Mouse (Mus musculus) ZHBTc4 (cell line): ENCODE measurements at regions not wholly inside any gene's neighbourhood (a gene's known extent, or its start where the extent isn't known, plus 50 kb on each side); places are given as distances from the start of the nearest gene placed in this dataset.
A peak's percentile ranks its signal among the peaks of the same experiment; 100 is the strongest.

ENCODE experiments used
- DNase-seq: peaks from one replicate; pipeline ENCODE4 v3.0.0-alpha.2; 2011; ENCODE audit warnings: low read depth, low spot score

DNA sequence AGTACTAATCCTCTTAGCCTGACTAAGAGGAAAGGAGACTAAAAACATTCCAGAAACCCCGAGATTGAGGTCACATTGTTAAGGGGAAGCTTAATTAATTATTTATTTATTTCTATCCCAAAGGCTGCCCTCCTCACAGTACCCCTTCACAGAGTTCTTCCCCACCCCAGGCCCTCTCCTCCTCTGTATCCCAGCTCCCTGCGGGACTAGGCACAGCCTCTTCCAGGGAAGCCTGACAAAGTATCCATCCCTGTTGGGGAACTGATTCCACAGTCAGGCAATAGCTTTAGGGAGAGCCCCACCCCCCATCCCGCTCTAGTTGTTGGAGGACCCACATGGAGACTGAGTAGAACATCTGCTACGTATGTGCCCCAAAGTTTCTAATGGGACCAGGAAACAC, 254.6 kb downstream of the Atp23 start:
- no peak for DNase-seq

DNA sequence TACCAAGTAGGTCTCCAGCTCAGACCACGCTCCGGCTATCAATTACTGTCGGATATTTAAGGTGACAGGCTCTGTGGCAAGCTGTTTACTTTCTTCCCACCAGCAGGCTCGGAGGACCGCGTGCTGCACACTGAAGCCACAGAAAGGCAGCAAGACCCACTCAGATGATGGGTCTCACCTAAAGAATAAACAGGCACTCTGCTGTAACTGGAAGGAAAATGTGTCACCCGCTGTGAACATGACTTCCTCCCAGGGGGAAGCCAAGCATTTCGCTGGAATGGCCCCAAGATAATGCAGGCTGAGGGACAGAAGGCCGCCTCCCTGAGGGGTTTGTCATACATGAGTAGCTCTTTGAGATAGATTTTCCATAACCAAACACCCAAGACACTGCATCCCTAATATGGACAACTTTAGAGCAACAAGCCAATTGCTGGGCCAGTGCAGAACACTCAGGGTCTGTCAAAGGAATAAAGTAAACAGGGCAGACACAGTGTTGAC, 259.3 kb downstream of the Atp23 start:
- DNase-seq = no peak

DNA sequence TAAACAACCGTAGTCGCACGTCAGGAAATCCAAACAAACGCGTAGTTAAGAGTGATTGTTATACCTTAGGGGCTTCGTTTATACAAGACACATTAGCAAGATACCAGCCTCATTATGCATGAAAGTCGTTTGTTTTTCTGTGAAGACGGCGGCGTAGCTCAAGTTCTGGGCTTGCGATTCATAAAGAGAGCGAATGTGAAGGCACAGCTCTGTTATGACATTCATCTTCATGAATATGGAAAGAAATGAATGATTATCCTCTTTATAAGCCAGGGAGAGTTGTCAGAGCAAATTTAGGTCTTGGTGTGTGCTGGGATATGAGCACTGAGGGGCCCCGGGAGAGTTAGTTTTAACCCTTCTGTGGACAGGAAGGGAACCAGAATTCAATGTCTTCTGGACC, 266.4 kb downstream of the Atp23 start:
- no peak for DNase-seq

DNA sequence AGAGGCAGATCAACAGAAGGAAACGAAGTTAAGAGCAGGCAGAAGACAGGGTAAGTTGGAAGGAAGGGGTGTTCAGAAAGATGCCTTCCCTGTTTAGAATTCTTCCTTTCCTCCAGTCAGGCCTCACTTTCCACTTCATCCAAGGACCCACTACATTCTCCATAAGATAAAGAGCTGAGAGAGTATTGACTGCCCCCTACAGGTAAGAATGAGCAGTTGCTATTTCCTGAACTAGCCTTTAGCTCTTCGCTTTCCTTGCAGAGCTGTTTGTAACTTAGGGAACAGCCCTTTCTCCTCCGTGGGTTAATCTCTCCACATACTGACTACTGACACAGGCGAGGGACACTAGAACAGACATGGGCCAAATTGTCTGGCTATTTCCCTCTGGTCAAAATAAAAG, 273.1 kb downstream of the Atp23 start:
- peak; percentile 50 for DNase-seq

DNA sequence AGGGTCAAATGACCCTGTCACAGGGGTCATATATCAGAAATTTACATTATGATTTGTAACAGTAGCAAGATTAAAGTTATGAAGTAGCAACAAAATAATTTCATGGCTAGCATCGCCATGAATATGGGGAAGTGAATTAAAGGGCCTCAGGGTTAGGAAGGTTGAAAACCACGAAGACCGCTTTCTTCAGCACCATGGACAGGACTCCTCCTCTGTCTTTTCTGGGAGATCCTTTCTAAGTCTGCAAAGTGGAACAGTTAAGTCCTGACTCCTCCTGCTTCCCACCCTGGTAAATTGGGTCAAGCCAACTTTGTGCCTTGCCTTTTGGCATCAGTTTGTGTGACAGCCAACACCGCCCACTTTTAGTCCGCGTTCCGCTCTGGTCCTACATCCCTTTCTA, 275.7 kb downstream of the Atp23 start:
- DNase-seq = peak; percentile 66

DNA sequence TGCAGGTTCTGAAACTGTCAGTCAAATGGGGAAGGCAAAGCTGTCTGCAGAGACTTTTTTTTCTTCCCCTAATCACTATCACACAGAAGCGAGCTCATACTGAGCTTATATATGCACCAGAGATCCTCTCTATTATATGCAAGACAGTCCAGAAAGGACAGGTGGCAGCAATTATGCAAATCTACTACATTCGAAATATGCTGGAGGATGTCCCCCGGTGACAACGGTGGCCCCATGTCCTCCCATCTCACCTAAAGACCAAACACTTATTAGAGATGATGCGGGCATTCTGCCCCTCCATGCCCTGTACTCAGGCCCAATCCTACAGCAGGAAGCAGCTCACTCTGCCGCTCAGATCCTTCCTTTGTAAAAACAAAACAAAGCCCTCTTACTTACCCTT, 280.4 kb downstream of the Atp23 start:
- DNase-seq = no peak

DNA sequence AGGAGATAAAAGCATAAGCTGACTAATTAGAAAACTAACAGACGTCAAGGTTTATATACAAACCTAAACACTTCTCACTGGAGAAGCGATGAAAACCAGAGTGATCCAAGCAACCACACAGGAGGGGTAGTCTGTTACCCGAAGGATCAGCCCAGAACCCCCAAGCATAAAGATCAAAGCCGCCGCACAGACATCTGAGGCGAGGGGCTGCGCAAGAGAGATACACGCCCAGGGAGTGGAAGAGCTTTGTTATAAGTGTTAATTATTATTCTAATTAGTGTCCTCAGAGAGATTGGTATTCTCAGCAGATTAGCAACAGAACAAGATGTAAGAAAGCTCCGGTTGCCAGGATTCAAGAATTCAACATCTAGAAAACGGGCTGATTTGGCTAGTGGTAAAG, 281.2 kb downstream of the Atp23 start:
- DNase-seq = peak; percentile 52

DNA sequence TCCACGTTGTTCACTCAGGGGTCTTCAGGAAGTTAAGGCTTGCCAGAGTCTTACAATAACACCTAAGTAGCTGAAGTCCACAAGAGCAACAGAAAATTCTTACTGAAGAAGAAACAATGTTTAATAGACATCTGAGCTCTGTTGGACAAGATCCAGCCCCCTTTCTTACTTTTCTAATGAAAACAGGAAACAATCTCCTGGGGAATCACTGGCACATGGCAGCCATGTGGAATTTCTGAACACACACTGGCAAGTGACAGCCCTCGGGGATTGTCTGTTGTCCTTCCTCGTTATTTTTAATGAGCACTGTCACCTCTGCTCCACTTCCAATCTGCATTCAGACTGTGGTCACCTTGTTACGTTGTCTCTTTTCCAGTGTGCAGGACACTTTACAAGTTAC, 288.9 kb downstream of the Atp23 start:
- DNase-seq = no peak

DNA sequence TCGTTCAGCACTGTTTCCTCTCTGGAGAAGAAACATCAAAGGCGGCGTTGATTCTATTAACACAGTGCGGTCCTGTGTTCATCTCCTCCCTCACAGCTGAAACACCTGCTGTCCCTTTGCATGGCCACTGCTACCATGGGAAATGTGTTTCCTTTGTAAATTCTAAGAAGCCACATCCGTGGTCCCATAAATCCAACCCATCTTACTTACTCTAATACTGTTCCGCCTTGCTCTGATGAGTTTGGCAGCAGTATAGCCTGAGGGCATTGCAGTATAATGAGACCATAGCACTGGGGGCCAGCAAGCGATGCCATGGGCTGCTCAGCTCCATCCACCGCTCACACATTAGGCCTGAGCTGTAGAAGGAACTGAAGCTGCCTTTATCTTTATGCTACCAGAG, 290.6 kb downstream of the Atp23 start:
- DNase-seq = no peak

DNA sequence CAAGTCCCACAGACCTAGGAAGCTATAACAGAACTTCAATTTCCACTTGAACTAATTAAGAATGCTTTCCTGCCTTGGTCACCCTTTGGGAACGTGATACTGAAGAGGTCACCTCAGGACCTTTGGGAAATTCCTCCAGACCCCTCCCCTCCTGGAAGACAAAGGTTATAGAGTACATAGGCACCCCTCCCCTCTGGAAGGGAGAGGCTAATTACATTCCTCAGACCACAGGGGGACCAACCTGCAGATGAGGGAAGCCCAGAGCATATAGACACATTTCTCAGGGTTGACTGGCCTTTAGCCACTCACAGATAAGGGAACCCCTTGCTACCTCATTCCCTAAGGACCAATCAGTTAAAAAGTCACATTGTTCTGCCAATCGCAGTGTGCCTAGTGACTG, 301.5 kb downstream of the Atp23 start:
- DNase-seq = peak; percentile 29

DNA sequence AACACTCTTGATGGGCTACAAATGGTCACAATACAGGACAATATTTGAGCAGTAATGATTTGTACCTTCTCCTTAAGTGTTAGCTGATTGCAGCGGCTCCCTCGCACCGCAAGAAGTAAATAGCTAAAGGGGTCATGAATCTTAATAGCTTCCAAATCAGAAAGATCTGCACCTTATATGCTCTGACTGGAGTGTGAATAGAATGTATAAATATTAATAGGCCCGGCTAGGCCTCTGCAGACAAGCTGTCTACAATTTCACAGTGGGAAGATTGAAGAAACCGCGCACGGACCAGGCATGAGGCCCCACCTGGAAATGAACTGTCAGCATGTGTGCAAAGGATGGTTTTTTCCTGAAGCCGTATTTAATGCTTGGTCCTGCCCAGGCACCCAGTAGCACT, 333.0 kb downstream of the Atp23 start:
- DNase-seq = no peak

DNA sequence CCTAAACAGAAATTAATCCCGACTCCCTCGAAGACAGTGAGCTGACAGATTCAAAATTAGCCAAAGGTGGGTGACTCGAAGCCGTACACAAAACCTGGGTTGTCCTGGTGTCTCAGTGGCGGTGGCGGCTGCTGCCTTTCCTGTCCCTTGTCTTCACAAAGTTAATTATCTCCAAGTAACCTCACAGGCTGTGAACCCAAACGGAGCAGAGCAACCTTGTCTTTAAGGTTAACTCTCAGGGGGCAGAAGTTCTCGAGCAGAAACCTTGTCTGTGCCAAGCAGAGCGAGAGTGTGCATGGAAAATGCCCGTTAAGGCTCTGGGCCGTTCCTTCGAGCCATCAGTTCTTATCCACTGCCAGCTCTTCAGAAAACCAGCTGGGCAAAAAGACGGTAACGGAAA, 335.8 kb downstream of the Atp23 start:
- DNase-seq = no peak

DNA sequence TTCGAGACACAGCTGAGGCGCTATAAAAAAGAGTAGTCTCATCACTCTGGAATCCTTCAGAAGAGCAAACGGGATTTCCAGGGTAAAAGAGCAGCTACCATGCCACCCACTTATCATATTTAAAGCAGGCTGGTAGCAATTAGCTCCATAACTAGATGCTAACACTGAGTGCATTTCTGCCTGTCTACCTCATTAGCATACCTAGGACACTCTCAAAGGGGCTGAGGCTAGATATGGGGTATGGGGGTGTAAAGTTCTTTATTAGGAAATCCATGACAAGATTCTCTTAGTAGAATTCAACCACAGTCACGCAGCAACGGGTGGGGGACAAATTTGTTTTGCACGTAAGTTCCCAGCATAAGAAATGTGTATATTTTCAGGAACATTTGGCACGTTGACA, 346.1 kb downstream of the Atp23 start:
- DNase-seq = no peak

DNA sequence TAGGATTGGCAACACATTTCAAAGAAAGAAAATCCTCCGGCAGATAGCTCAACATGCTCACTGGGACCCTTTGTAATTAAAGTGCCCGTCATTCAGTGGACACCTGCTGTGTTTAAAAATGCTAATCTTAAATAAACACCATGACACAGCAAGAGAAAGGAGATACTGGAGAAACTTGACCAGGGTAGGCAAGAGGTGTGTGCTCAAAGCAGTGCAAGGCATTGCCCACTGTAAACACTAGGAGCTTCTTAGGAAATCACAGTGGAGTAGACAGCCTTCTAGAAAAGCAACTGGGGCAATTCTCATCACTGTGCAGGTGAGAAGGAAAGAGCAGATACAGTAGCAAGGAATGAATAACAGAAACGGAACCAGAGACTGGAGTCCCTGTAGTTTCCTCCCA, 369.2 kb downstream of the Atp23 start:
- DNase-seq = peak; percentile 21

DNA sequence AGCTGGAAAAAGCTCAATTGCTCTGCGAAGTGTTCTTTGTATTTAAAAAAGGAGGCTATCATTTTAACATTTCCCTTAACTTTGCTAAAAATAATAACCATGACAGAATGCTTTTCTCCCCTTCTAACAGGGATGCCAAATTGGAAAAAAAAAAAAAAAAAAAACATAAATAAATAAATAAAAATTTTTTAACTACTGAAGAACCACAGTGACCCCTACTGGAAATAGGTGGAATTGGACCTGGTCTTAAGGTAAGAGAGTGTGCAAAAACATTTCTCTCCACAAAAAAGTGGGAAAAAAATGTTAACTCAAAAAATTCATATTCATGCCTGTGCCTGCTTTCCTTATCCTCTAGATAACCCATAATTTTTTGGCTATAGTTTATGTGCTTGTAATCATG, 369.8 kb downstream of the Atp23 start:
- peak; percentile 13 for DNase-seq

DNA sequence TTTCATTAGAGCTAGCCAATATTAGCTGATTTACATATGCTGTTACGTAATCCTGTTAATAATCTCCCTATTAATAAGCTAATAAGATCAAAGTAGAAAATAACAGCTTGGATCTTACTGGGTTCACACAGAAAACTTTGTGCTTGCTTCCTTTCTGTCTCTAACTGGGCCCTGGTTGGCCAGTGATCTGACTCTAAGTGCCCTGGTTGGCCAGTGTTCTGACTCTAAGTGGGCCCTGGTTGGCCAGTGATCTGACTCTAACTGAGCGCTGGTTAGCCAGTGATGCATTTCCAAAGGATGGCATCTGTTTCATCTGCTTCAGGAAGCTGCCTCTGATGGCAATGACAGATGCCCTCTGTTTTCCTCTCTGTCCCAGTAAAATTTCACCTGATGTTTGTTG, 372.4 kb downstream of the Atp23 start:
- DNase-seq = no peak

DNA sequence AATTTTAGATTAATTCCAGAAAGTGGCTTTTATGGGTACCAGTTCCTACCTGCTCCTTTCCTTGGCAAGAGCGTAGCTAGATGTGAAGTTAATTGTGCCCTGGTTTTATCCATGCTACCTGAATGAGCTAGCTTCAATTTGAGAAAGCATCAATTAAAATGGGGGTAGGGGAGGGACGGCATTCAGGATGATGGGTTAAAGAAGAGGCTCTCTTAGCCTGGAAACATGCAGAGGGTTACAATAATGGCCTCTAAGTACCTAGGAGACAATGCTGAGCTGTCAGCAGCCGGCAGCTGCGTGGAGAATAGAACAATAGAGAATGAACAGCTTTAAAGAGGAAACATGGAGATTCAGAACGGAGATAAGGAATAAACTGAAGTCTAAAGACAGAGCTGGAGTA, 375.0 kb downstream of the Atp23 start:
- DNase-seq = no peak

DNA sequence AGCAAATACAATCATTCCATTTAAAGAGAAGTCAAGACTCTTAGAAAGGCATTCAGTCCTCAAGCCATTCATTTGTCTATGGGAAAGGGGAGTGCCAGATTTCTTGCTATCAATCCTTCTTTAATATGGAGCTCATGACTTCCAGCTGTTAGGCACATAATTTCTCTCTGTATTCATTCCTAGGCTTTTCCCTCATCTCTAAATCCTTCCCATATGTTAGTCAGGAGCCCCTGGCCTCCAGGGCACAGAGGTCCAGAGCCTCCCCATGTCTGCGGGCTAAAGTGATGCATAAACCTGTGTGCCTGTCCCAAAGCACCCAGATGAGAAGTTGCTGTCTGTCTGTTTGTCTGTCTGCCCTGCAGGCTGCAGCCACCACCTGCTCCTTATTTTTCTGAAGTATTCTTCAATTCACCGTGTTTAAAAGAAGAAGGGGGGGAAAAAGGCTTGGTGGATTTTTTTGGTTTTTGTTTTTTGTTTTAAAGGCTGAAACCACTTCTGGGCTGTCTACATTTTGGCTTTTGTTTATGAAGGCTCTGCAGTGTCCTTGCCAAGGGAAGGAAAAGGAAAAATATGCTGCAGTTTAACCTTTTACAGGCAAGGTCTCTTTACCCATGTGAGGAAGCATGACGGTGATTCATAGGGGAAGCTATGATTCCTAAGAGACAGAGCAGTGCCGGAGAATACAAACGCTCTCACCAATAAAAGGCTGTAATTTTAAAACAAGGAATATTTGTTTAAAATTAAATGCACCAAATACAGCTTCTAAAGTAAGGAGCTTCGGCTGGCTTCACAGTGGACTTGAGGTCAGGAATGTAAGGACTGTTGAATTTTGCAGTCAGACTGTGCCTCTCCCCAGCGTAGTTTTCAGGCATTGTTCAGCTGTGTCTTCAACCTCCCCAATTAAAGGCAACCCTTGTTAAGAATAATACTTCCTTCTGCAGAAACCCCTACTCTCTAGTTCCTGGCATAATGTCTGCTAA, 379.0 kb downstream of the Atp23 start:
- DNase-seq = no peak

DNA sequence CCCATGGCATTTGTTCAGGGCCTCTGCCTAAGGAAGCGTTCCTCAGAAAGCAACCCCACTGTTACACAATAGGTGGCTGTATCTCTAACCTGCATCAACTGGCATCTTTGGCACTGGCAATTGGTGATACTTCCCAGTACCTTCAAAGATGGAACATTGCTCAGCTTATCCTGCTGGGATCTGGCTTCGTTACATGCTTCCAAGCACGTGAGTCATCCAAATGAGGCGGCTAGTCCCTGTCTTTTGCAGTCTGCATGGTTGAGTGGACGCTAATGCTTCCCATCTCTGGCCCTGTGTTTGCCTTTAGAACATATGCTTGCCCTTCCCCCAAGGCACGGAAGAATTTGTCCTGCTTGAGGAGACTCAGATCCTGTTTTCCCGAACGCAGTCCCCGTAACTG, 380.2 kb downstream of the Atp23 start:
- no peak for DNase-seq

DNA sequence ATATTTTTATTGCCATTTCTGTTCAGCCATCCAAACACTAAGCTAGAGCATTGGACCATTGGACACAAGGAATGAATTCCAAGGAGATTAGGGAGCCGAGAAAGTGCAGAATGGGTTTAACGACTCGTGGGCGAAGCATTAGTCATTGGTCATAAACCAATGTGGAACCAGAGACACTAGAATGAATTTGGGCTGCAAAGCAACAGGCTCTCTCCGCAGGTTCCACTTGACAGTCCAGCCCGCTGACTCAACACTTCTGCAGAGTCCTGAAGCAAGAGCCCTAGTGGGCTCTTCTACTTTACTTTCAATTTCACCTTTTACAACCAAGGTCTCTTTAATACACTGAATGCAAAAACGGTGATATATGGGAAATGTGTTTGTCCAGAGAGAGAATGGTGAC, 388.0 kb downstream of the Atp23 start:
- no peak for DNase-seq

DNA sequence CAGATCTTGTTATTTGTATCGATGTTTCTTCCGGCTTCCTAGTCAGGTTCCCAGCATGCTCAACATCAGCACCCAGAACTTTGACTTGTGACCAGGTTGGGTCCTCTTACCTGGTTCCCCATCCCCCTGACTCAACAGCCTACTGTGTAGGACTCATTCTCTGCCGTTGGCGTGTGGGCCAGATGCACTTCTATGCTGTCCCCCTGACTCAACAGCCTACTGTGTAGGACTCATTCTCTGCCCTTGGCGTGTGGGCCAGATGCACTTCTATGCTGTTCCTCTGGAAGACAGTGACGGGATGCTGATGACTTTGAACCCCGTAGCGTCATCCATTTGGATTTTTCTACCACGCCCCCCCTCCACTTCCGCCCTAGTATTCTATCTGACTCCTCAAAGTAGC, 389.6 kb downstream of the Atp23 start:
- DNase-seq = no peak

DNA sequence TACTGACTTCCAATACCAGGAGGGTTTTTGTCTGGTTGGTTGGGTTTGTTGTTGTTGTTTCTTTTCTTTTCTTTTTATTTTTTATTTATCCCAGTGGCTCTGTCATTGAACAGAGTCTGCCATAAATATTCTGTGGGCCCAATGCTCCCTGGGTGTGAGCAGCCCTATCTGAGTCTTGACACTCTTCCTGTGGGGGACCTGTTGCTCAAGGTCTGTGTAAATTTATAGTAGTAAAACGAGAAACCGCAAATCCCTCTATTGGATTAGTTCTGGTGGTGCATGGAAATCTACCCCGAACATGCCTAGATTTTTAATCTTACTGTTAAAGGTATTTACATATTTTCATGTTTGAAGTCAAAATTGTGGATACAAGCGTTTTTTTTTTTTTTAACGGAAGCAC, 395.2 kb downstream of the Atp23 start:
- DNase-seq = no peak

DNA sequence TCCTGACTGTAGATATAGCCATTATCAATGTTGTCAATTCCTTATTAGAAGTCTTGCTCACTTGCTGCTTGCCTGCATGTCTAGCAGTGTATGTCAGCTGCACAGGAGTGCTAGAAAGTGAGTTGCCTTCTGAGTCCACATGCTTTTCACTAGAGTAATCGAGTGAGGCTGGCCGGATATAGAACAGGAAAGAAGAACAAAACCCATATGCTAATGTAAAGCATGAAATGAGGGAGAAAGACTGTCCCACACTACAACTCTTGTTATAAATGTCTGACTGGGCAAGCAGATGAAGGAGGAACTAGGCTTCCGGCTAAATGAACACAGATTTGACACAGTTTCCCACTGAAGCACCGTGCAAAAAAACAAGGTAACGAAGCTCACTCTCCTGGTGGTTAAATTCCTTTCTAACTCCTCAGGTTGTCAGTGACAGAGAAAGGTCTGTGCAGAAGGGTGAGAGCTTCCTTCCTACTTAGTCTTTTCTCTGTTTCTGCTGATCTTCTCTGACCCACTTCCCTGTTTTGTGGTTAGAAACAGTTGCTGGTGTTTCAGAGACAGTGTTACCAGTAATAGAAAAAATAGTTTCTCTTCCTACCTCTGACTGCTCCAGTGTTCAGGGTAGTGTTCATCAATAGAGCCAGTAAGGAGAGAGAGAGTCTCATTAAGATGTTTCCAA, 399.0 kb downstream of the Atp23 start:
- no peak for DNase-seq
